Mouse (Mus musculus): Measurements from ENCODE around the gene Tpra1. TPM values are rescaled to one million over a fixed set of nuclear protein-coding genes. Genes with fewer than 3 reads are reported as not detected.

The Tpra1 gene
- total RNA-seq (2022), result 10 to 100 TPM; 22.8 to 25.8 (median 24.8) TPM

DNA sequence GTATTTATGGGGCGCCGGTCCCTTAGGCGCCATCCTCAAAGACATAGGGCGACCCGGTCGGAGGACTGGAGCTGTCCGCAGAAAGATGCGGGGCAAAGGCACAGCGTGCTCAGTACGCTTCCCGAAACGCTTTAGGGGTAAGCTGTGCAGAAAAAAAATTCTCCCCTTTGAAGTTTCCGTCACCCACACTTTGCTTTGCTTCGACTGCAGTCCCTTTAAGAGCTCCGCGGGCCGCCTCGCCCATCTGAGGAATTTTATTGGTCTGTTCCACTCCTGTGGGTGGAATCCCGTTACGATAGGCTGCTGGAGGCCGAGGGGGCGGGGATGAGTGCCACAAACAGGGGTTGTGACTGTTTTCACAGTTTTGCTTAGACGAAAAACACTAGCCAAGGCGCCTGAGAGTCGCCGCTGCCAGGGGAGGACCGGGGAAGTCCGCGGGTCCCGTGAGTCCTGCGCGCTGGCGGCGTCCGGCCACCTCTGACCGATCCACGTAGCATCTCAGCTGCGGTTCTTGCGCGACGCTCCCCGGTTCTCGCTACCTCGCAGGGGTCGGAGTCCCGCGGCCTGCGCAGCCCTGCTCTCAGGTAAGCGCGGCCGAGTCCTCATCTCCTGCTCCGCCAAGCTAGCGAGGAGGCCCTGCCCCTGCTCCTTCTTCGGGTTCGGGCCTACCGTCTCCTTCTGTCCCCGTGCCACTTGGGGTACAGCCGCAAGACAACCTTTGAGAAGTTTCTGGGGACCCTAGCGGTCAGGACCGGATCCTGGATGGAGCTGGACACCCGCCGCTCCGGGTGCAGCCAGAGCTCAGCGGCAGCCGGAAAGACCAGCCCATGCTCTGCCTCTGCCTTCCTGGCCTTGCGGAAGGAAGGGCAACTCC is at the start of gene Tpra1:
Gene Tpra1, plus strand, starts transcription at position 305 of the 874 bp plus-strand sequence.
- DNase-seq (ENCODE audit: low spot score in 2 of 2), result peak; percentile 91 to 92

DNA sequence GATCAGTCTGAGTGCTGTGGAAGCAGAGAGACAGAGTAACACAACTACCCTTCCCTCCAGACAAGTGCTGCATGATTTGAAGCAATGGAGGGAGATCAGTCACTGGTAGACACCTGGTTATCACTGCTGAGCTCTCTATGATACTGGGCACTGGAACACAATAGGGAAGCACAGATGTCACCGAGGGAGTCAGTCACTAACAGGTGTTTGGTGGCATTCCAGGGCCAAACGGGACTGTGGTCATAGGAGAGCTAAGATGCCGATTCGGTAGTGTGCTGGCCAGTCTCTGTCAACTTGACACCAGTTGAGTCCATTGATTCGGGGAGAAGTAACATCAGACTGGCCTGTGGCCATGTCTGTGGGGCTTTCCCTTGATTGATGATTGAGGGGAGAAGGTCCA is 47.5 kb upstream of the Tpra1 start:
- no peak for DNase-seq (ENCODE audit: low spot score in 2 of 2)

DNA sequence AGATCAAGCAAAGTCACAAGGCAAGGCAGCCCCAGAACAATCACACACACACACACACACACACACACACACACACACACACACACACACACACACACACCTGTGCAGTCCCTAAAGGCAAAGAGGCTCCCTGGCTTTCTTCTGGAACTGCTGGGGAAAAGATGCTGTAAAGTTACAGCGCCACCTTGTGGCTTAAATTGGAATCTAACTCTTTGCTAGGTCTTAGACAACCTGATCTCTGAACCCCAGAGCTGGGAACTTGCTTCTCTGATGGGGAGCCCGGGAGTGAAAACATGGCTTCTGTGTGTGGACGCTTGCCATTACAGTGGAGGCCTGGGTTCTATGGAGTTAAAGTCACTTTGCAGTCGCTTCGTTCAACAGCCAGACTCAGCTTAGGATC is 46.4 kb upstream of the Tpra1 start:
- peak in 1 of 2 experiments; percentile 51 for DNase-seq (ENCODE audit: low spot score in 2 of 2)

DNA sequence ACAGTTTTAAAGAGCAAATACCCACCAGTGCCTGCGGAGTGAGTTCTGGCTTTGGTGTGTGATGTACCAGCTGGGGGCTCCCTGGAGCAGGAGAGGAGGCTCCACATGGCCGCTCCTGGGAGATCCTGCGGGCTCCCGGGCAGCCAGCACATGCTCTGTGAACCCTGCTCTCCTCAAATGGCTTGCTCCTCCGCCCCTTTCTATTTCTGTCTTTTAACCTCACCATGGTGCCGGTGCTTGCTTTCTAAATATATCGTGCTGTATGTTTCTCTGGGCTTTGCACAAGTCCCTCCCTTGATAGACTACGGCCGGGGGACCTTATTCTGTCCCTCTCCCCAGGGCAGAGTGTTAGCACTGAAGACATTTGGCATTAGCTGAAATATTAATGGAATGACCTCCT is 44.8 kb upstream of the Tpra1 start:
- peak; percentile 60 to 79 for DNase-seq (ENCODE audit: low spot score in 2 of 2)

DNA sequence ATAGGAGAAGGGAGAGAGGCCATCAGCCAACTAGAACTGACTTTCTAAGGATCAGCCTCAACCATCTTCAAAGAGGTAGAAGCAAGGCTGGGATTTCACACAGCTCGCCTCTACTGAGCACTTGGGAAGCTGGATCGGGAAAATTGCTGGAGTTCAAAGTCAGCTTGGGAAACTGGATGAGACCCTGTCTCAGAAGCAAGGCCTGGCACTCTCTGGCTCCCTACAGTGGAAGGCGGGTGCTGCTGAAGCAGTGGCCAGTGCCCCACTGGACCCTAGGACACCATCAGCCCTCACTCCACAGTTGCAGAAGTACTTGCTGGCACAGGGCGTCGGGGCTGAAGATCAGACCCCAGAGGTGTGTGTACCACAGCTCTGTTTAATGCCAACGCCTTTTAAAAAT is 44.2 kb upstream of the Tpra1 start:
- DNase-seq (ENCODE audit: low spot score in 2 of 2), result no peak

DNA sequence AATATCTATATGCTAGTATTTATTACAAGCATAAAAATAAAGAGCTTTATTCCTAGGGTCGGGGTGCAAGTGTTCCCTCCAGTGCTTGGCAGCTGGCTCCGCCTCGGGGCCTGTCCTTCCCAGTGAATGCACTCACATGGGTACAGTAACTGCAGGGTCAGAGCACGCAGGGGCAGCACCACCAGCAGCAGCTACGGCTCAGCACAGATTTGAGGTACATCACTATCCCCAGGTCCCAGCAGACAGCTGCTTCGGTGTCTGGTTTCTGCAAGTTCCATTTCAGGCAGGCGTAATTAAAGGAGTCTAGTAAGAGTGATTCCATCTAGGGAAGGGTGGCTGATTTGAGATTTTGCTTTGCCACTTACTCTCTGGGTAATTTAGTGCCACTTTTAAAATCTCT is 43.7 kb upstream of the Tpra1 start:
- DNase-seq (ENCODE audit: low spot score in 2 of 2), result peak in 1 of 2 experiments; percentile 47

DNA sequence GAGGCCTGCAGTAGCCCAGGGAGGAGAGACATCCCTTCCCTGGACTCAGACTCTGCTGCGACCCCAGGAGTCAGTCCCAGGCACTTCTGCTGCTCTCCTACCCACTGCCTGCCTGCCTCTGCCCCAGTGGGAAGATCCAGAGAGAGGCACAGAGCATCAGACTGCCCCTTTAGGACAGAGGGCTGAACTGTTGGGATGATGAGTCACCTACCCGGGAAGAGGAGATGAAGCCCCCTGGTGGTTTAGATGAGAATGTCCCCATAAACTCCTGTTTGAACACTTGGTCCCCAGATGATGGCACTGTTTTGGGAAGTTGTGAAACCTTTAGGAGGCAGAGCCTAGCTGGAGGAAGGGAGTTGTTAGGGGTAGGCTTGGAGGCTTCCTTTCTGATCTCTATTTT is 41.1 kb upstream of the Tpra1 start:
- DNase-seq (ENCODE audit: low spot score in 2 of 2), result no peak

DNA sequence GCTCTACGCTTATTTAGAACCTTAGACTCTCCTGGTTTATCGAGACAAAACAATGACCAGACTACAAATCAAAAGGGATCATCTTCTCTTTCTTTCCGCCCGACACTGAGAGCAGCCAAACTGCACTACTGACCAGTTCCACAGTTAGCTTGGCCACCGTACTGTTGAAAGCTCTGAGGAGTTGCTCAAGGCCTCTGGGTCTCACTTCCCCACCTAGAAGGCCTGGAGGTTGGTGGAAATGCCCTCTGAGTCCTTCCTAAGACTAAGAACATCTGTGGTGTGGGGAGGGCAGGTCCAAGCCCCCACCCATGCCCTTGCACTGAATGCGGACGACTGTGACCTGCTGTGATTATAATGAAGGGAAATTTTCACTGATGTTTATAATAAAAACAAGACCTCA is 36.3 kb upstream of the Tpra1 start:
- no peak for DNase-seq (ENCODE audit: low spot score in 2 of 2)

DNA sequence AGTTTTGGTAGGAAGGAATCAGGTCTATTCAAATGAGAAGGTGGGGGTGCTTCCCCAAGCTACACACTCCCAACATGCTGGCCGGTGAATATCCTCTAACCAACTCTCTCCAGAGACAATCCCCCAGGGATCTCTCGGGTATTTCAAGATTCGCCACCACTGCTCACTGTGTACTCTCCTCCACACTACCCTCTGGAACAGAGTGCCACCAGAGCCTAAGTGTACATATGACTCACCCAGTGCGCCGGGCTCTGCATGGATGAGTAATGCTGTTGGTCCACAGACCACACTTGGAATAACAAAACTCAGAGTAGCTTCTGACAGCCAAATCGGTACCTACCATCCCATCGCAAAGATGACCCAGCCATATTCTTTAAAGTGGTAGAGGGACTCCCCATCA is 32.6 kb upstream of the Tpra1 start:
- no peak for DNase-seq (ENCODE audit: low spot score in 2 of 2)

DNA sequence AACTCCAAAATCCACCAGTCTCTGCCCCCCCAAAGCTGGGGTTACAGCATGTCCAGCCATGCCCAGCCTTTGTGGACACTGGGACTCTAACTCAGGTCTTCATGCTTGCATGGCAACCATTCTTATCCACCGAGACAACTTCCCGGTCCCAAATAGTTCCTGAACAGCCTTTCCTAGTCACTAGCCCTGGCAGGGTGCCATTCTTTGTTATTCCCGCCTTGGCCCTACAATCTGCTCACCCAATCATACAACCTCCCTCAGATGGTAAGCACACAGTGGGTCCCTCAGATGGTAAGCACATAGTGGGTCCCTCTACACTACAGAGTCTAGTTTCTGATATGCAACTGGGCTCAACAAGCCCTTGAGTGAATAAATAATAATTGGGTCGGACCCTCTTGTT is 31.5 kb upstream of the Tpra1 start:
- DNase-seq (ENCODE audit: low spot score in 2 of 2), result no peak

DNA sequence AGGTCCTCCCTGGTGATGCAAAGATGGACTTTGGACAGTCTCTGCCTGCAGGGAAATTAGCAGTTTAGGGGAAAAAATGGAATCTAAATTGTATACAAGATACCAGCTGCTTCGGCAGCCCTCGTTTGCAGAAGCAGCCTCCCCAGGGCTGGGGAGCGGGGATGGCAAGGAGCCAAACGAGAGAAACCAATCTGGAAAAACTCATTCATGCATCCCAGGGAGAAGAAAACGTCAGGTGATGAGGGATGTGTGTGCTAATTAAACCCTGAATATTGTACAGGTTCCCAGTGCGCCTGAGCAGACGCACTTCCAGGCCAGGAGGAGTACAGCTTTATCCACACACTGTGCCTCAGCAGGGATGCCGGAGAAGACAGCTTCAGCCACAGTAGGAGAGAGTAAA is 30.5 kb upstream of the Tpra1 start:
- no peak for DNase-seq (ENCODE audit: low spot score in 2 of 2)

DNA sequence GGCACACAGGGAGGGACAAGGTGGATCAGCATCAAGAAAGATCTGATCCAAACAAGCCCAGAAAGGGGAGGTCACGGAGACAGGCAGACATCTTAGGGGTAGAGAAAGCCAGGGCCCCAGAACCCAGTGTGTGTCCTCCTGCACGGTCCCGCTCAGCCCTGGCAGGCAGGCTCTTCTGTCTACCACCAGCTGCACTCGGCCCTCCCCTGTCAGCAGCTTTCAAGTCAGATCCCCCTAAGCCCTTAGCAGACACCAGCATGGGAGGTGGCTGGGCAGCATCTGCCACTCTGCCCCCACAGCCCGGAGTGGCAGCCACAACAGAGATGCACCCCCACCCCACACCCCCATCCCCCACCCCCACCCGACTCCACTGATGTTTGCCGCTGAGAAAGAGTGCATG is 29.2 kb upstream of the Tpra1 start:
- DNase-seq (ENCODE audit: low spot score in 2 of 2), result no peak

DNA sequence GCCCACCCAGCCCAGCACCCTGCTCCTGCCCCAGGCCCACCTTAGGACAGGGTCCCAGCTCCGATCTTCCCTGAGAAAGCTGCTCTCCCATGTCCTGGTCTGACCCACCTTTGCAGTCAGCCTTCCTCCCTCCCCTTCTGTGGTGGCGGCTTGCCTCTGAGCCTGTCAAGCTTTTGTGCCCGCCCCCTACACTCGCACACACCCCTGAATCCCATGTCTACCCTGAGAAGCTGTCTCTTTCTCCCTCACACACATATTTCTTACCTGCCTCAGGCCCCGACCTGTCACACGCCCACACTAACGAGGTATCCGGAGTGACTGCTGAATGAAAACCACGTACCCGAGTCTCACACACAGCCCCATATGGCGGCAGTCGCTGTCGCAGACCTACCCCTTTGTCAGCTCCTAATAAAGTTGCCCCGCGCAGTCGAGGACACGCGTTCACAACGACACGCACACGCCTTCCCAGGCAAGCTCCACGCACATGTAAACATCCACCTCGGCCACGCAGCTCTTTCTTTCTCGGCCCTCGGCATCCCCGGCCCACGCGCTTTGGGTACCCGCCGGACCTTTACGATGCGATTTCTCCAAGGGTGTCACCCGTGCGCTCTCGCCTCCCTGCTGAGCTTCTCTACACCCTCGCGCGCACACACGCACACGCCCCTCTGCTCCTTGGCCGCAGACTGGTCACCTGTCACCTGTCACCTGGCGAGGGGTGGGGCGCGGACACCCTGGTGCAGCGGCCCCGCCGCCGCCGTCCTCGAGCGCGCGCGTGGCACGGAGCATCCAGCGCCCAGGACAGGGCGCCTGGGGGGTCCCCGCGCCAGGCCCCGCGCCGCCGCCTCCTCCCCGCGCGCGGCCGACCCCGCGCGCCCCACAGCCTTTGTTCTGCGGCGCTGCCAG is 27.8 kb upstream of the Tpra1 start:
- no peak for DNase-seq (ENCODE audit: low spot score in 2 of 2)

DNA sequence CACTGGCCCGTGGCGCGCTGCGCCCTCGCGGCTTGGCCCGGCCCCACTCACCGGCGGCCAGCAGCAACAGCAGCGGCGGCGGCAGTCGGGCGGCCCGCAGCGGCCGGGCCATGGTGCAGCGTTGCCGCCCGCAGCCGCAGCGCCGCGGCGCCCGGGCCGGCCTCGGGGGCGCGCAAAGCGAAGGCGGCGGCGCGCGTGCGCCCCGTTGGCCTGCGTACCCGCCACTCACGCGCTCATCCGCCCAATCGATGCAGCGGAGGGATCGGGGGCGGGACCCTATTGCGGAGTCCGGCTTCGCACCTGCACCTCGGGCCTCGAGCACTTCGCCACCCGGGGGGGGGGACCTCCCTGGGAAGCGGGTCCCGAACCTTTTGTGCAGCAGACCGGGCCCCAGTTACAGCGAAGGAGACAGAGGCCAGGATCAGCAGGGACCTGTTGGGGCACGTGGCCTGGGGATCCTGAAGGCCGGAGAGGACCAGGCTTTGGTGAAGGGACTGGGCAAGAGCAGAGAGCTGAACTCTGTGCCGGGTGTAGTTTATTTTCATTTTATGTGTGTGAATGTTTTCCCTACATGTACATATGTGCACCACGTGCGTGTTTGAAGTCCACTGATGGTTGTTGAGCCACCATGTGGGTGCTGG is 27.1 kb upstream of the Tpra1 start, which contains the start of gene Podxl2:
Gene Podxl2, minus strand, starts transcription at position 177 of the 641 bp plus-strand sequence.
- peak; percentile 63 to 72 for DNase-seq (ENCODE audit: low spot score in 2 of 2)

DNA sequence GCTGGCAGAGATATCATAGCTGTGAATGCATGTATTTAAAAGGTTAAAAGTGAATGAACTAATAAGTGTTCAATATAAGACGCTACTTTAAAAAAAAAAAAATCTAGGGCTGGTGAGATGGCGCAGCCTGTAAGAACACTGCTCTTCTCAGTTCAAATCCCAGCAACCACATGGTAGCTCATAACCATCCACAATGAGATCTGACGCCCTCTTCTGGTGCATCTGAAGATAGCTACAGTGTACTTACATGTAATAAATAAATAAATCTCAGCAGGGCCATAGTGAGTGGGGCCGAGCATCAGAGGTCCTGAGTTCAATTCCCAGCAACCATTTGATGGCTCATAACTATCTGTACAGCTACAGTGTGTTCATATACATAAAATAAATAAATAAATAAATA is 22.6 kb upstream of the Tpra1 start:
- no peak for DNase-seq (ENCODE audit: low spot score in 2 of 2)

DNA sequence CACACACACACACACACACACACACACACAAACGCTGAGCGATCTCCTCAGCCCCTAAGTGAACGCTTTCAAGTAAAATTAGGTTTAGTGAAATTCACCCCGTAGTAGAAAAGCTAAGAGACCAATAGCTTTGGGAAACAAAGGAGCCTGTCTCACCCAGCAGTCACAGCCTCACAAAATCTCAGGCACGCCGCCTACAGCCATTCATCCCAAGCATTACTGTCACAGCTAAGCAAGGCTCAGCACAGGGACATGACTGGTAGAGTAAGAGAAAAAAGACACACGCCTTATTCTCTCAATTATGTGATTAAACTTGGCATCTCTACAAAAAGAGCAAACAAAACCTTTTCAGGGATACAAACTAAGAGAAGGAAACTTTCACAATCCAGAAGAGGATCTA is 20.7 kb upstream of the Tpra1 start:
- no peak for DNase-seq (ENCODE audit: low spot score in 2 of 2)

DNA sequence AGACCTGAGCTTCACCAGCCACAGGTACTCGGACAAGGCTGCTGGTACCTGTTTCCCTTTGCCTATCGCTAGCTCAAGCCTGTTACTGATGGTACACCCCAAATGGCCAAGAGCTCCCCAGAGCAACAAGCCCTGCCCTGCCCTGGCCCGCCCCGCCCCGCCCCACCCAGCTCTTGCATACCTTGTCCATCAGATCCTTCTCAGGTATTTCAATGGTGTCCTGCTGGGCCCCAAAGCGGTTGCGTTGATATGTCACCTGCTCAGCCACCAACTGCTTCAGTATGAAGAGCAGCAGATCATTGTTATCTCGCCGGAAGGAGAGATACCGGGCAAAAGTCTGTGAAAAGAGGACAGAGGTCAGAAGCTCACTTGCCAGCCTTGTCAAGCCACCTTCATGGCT is 17.9 kb upstream of the Tpra1 start:
- no peak for DNase-seq (ENCODE audit: low spot score in 2 of 2)

DNA sequence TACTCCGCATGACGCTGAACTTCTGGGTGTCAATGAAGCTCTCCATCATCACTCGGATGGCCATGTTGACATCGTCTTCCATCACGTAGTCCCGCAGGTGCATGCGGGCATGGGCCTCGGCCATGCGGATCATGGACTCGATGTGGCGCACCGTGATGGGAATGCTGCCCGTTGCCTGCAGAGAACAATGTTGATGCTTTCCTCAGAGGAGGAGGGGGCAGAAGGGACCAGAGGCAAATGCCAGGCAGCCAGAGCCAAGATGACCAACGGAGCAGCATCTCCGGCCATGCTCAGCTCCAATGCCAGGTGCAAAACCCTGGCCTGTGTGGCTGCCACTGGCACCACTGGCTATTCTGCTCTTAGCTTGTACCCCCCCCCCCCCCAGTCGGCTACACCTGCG is 17.4 kb upstream of the Tpra1 start:
- DNase-seq (ENCODE audit: low spot score in 2 of 2), result no peak

DNA sequence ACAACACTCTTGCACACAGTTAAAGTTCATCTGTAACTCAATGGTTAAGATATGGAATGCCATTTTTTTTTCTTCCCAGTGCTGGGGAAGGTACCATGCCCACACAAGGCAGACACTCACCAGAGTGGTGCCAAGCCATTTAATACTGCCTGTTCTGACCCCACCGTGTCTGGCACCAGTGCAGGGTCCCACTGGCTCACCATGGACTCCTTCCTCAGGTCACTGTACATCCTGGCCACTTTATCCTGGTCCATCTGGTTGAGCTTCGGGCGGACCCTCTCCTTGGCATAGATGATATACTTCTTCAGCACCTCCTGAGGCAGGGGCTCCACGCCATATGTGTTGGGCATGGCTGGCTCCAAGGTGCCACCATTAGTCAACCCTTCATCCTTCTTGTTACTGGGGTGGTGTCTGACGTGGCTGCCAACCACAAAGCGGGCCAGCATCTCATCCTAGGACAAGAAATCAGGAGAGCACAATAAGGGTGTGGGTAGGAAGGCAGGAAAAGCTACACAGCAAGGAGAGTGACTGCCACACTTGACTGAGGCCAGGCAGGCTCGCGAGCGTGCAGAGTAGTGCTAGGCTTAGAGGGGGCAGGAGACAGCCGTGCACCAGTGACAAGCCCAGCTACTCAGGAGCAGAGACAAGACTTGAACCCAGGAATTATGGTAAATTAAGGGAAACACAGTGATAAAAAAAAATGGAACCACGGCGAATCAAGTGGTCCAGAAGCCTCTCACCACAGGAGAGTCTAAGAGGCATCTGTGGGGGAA is 16.2 kb upstream of the Tpra1 start:
- no peak for DNase-seq (ENCODE audit: low spot score in 2 of 2)

DNA sequence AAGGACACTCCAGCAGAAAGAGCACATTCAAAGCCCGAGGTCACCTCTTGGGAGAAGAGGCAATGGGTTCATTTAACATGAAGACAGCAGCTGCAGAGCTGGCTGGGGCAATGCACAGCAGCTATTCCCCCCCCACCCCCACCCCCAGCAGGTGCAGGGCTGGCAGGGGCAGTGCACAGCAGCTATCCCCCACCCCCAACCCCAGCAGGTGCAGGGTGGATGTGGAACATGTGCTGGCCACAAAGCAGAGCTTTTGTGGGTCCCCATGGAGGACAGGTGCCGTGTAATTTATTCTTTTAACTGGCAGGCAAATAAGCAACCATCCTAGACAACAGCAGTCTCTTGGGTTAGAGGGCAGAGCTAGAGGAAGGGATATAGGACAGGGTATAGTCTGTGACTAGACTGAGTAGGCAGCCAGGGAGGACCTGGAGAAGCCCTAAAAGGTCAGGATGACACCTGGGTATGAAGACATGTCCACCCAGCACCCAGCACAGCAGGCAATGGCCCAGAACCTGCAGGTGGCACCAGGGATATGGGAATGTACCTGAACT is 15.6 kb upstream of the Tpra1 start:
- no peak for DNase-seq (ENCODE audit: low spot score in 2 of 2)
